Mouse (Mus musculus) spleen, adult 2 months (tissue): ENCODE data around the gene Med27.

Experiments
- CTCF ChIP-seq: fragments of 200-500 bp; IDR thresholded peaks from 2 replicates; pipeline ENCODE4 v1.5.1; 2011; ENCODE audit warnings: mild to moderate bottlenecking, inconsistent platforms; ENCODE audit not compliant: insufficient read depth, insufficient read length, insufficient replicate concordance; ENCODE audit errors: extremely low read depth
- POLR2A ChIP-seq: fragments of 200-500 bp; IDR thresholded peaks from 2 replicates; pipeline ENCODE4 v1.6.1; 2011; ENCODE audit warnings: low read depth, low read length, inconsistent platforms

GRCm38 (mm10) chr2:29318596-29318995 lies 28.0 kb upstream of the Med27 start:
- no peak for TF ChIP-seq CTCF
- no peak for TF ChIP-seq POLR2A
